Mouse (Mus musculus): ENCODE measurements at regions not wholly inside any gene's neighbourhood (a gene's known extent, or its start where the extent isn't known, plus 50 kb on each side); places are given as distances from the start of the nearest gene placed in this dataset.

DNA sequence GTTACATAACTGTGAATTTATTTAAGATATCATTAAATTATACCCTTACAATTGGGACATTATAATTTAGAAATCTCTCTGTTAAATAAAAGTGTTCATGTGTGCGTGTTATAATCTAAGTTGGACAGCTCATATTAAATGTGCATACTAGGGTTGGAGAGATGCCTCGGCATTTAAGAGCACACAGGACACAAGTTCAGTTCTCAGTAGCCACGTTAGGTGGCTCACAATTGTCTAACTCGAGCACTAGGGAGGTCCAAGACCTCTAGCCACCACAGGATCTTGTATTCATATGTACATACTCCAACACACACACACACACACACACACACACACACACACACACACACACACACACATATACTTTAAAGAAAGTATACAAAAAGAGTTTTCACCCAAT is 56.0 kb downstream of the Foxf2 start:
- intact Hi-C loops (cut with DNase I) = no loop called here
- no peak for DNase-seq

- intact Hi-C loops (cut with DNase I) = no loop called here
- DNase-seq = no peak
These were observed 57.7 kb downstream of the Foxf2 start for GRCm38 (mm10) chr13:31683311-31683710.

DNA sequence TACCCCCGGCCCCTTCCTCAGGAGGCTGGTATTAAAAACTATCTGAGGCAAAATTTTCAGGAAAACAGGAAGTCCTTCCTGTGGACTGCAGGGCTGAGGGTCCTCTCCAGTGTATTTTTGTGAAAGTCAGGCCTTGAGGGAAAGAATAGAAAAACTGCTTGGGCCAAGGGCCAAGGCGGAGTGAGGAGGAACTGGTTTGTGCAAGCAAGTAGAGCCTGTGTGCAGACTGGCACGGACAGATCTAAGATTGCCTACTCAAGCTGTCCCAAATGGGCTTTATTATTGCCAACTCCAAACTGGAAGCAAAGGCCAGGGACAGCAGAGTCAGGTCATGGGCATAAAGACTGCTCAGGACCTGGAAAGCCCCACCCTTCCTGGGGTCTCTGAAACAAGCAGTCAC is 62.9 kb downstream of the Foxf2 start:
- DNase-seq = no peak
- intact Hi-C loops (cut with DNase I) = no loop called here

GRCm38 (mm10) chr13:31689317-31689716 is 63.7 kb downstream of the Foxf2 start:
- DNase-seq = peak; percentile 8
- intact Hi-C loops (cut with DNase I) = no loop called here

GRCm38 (mm10) chr13:31695725-31696124 is 70.1 kb downstream of the Foxf2 start:
- intact Hi-C loops (cut with DNase I) = no loop called here
- no peak for DNase-seq

DNA sequence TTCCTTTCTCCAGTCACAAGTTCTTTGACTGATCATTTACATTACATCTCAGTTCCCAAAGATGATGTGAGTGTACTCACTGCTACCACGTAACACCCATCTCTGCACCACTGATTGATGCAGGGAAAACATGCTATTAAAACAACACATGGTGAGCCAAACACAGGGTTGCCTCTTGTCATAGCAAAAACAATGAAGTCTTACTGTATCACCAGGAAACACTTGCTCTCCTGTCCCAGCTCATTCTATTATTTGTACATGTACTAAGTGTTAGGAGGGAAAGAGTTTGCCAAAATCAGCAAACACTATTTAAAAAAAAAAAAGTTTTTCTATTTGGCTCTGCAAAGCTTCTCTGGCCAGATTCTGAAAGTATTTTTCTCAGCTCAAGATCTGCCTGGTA is 78.6 kb downstream of the Foxf2 start:
- DNase-seq = no peak
- intact Hi-C loops (cut with DNase I) = no loop called here

DNA sequence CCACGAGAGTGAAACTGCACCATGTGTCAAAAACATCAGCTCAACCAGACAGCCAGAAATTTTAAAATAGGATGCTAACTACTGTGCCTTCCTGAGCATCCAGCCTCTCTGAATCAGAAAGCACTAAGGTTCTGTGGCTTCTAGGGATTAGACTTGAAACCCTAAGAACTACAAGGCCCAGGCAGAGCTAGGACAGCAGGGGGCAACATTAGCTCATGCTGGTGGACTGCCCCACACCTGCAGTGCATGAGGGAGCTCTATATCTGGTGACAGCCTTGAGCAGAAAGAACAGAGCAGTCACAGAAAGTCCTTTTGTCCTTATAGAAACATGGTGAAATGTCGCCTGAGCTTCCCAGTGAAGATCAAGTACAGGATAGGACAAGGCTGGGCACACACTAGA is 79.8 kb downstream of the Foxf2 start:
- DNase-seq = no peak
- intact Hi-C loops (cut with DNase I) = no loop called here

GRCm38 (mm10) chr13:31710681-31711080 is 85.1 kb downstream of the Foxf2 start:
- no peak for DNase-seq
- intact Hi-C loops (cut with DNase I) = no loop called here

- no peak for DNase-seq
- intact Hi-C loops (cut with DNase I) = no loop called here
These were observed 90.1 kb downstream of the Foxf2 start for GRCm38 (mm10) chr13:31715683-31716082.

DNA sequence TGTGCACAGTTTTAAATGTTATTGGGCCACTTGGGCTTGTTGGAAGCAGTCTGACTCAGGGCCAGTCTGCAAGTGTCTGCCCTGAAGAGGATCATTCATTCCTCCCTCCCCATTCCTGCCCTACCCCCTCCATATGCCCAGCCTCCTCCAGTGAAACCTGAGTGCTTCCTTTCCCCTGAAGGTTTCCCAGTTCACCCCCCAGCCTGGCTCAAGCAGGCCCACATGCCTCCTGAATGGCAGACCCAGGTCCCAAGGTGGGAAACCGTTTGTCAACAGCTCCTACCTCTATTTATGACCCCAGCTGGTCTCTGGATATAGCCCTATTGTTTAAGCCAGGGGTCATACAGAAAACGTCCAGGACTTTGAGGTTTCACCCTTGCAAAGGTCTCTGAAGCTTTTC is 89.7 kb upstream of the Foxc1 start:
- intact Hi-C loops (cut with DNase I) = no loop called here
- DNase-seq = no peak

GRCm38 (mm10) chr13:31720731-31721130 is 85.7 kb upstream of the Foxc1 start:
- intact Hi-C loops (cut with DNase I) = no loop called here

DNA sequence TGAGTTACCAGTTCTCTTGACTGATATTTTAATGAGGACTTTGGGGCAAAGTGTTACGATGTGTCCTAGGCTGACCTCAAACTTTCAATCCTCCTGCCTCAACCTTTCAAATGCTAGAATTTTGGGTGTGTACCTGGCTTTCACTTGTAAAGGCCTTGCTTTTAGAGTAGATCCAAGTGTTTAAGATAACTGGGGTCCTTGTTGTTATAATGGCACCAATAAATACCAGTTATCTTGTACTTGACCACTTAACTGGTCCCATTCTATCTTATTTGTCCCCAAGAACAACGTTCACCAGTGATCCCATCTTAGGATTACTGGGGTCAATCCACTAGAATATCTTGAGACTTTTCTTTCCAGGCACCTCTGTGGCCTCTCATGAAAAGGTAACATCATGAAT is 77.6 kb upstream of the Foxc1 start:
- no peak for DNase-seq
- intact Hi-C loops (cut with DNase I) = no loop called here

More at GRCm38 (mm10) chr13:31720731-31721130, 85.7 kb upstream of the Foxc1 start:
- no peak for DNase-seq

DNA sequence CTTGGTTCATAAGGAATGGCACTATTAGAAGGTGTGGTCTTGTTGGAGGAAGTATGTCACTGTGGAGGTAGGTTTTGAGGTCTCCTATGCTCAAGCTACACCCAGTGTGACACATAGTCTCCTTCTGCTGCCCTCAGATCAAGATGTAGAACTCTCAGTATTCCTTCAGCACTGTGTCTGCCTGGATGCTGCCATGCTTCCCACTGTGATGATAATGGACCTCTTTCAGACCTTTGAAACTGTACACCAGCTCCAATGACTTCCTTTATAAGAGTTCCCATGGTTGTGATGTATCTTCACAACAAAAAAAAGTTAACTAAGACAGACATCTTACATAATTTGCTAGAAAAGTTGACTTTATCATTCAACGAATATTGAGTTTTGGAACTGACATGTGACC is 60.2 kb upstream of the Foxc1 start:
- intact Hi-C loops (cut with DNase I) = no loop called here
- no peak for DNase-seq

All from left cerebral cortex, postnatal 4 days (tissue).